8 mouse cellular contexts compared by ENCODE assay signal in the genomic region with DNA sequence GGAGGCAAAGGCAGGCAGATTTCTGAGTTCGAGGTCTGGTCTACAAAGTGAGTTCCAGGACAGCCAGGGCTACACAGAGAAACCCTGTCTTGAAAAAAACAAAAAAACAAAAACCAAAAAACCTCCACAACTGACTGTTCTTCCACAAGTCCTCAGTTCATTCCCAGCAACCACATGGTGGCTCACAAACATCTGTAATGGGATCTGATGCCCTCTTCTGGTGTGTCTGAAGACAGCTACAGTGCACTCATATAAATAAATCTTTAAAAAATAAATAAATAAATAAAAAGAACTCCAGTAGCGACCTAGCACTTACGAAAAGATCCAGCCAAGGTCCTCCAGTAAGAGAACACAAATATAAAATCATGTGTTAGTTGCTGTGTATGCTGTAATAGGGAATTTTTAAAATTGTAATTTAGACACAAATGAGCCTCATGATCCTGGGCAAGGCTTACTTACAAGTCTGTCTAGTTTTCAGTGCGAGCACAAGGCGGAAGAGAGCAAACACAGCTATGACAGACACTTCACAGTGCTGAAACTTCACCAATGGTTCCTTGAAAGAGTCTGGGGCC. TPM values are rescaled to one million over a fixed set of nuclear protein-coding genes. Genes with fewer than 3 reads are reported as not detected.
A peak's percentile ranks its signal among the peaks of the same experiment; 100 is the strongest.
DNase-seq lines count a peak whose midpoint lies in the region; ATAC-seq and TF ChIP-seq lines count a peak whose summit lies in the region.

No protein-coding gene starts in this region.

- no peaks in the 10 kb centered on the region for H3K9me3 ChIP-seq in heart, embryonic 12.5 days (replicated peaks)
- no peaks in the 10 kb centered on the region for H3K9me3 ChIP-seq in ES-Bruce4 (replicated peaks; ENCODE audit: control insufficient read depth, insufficient read depth, low read length, poor library complexity, severe bottlenecking)
- no peaks in the 10 kb centered on the region for H3K9me3 ChIP-seq in forebrain, embryonic 16.5 days (ENCODE audit: control insufficient read depth, low read length)

- no peak for DNase-seq in heart, postnatal 10 days
- DNase-seq in spleen, adult 12 weeks (ENCODE audit: low spot score), result no peak
- no peak for DNase-seq in T-cell, adult 2 months (ENCODE audit: low spot score)

- H3K9ac ChIP-seq in heart, embryonic 12.5 days, result peak overlapping the region; percentile 86
- peak overlapping the region; percentile 92 for H3K9ac ChIP-seq in ES-Bruce4 (ENCODE audit: low read depth, poor library complexity, severe bottlenecking)
- H3K9ac ChIP-seq in forebrain, embryonic 16.5 days (replicated peaks; ENCODE audit: low read depth, low read length), result peak overlapping the region; percentile 80

- no peak for TF ChIP-seq POLR2A in ES-Bruce4 (IDR thresholded peaks at IDR 0.05; ENCODE audit: insufficient read depth, low read length)

- peak overlapping the region; percentile 92 for H3K4me3 ChIP-seq in heart, embryonic 12.5 days
- H3K4me3 ChIP-seq in ES-Bruce4 (ENCODE audit: low read depth, low read length) (peak overlapping the region; percentile 77), macrophage (ENCODE audit: inconsistent target) (peak overlapping the region; percentile 77)
- H3K4me3 ChIP-seq in forebrain, embryonic 16.5 days (replicated peaks; ENCODE audit: low read length), result peak overlapping the region; percentile 94

- WGBS in heart, embryonic 12.5 days, result 36% methylated on average over 5 of the region's 5 CpGs
- WGBS in forebrain, embryonic 16.5 days, result 38% methylated on average over 5 of the region's 5 CpGs
- WGBS in macrophage (ENCODE audit: missing documents), result 43% methylated on average over 5 of the region's 5 CpGs

- H3K79me2 ChIP-seq in macrophage (ENCODE audit: inconsistent target), result peaks cover 52% of the 10 kb centered on the region

- H3K27ac ChIP-seq in heart, embryonic 12.5 days (ENCODE audit: poor library complexity, severe bottlenecking), result peak overlapping the region; percentile 98
- H3K27ac ChIP-seq in ES-Bruce4 (ENCODE audit: insufficient read depth, low read length), result no peak overlapping the region
- H3K27ac ChIP-seq in forebrain, embryonic 16.5 days (ENCODE audit: low read length), result peak overlapping the region; percentile 99
- H3K27ac ChIP-seq in macrophage, result peak overlapping the region; percentile 46

- intact Hi-C loops in heart, postnatal 10 days (cut with DNase I), result loop anchor here (2.0 to 5.0 kb wide), 2 partner anchors 20 to 262 kb away; no protein-coding TSS in a partner anchor

- no peaks in the 10 kb centered on the region; the same call in 1 of the 2 replicates for H3K4me1 ChIP-seq in heart, embryonic 12.5 days (replicated peaks)
- no peaks in the 10 kb centered on the region for H3K4me1 ChIP-seq in ES-Bruce4 (ENCODE audit: control insufficient read depth, insufficient read depth, low read length)
- peaks cover 3% of the 10 kb centered on the region for H3K4me1 ChIP-seq in forebrain, embryonic 16.5 days (replicated peaks; ENCODE audit: control insufficient read depth, insufficient read depth, low read length)

- peaks cover 24% of the 10 kb centered on the region for H3K36me3 ChIP-seq in heart, embryonic 12.5 days
- H3K36me3 ChIP-seq in ES-Bruce4 (ENCODE audit: control insufficient read depth, insufficient read depth, low read length, poor library complexity, severe bottlenecking) (peaks cover 14% of the 10 kb centered on the region), macrophage (ENCODE audit: inconsistent target) (peaks cover 22% of the 10 kb centered on the region)
- peaks cover 16% of the 10 kb centered on the region for H3K36me3 ChIP-seq in forebrain, embryonic 16.5 days (ENCODE audit: control insufficient read depth, insufficient read depth)

- H3K27me3 ChIP-seq in heart, embryonic 12.5 days (replicated peaks), result no peaks in the 10 kb centered on the region
- H3K27me3 ChIP-seq in ES-Bruce4 (ENCODE audit: control insufficient read depth, insufficient read depth, low read length, poor library complexity, severe bottlenecking), result no peaks in the 10 kb centered on the region
- no peaks in the 10 kb centered on the region for H3K27me3 ChIP-seq in forebrain, embryonic 16.5 days (replicated peaks; ENCODE audit: control insufficient read depth, insufficient read depth, low read length)

- no peak for TF ChIP-seq EP300 in ES-Bruce4 (IDR thresholded peaks at IDR 0.05; ENCODE audit: insufficient read depth, low read depth, low read length)

- TF ChIP-seq CTCF in ES-Bruce4 (IDR thresholded peaks at IDR 0.05; ENCODE audit: low read depth, low read length), result no peak

- H3K4me2 ChIP-seq in heart, embryonic 12.5 days, result peak overlapping the region; percentile 81
- peak overlapping the region; percentile 77 for H3K4me2 ChIP-seq in forebrain, embryonic 16.5 days (ENCODE audit: low read length)

- ATAC-seq in heart, embryonic 12.5 days (ENCODE audit: insufficient number of reproducible peaks, low FRiP score), result no peak
- ATAC-seq in forebrain, embryonic 16.5 days, result peak; percentile 13; the same call in 1 of the 2 replicates
- ATAC-seq in cerebellum, adult (ENCODE audit: insufficient number of reproducible peaks, low FRiP score, low TSS enrichment), result no peak

RNA-seq across cellular contexts. Expression of gene Rpf1, which starts 0.9 kb away (rescaled TPM):
- polyA plus RNA-seq in heart, embryonic 12.5 days (2016; fragmentation: Nextera tagmentation; extraction: Ambion mirVana), result 41.2 and 45.6 TPM in 2 replicates
- total RNA-seq in heart, postnatal 10 days (2021), result 10 to 100 TPM; 16.4 to 16.7 TPM
- polyA plus RNA-seq in ES-Bruce4 (2011; ENCODE audit: insufficient read depth, insufficient read length, low read depth, missing spikeins), result 79.2 and 79.8 TPM in 2 replicates
- 47.0 and 58.0 TPM in 2 replicates for polyA plus RNA-seq in forebrain, embryonic 16.5 days (2015; fragmentation: Nextera tagmentation; extraction: Ambion mirVana)
- total RNA-seq in macrophage (2018; cell fraction: chromatin; rRNA removed), result 10 to 100 TPM; 16.5 to 46.2 (median 27.2) TPM
- total RNA-seq in macrophage (2018; cell fraction: cytosol; rRNA removed), result 10 to 100 TPM; 17.0 to 30.6 (median 23.2) TPM
- total RNA-seq in macrophage (2018; cell fraction: nucleus; rRNA removed), result 10 to 100 TPM; 10.4 to 34.5 (median 19.1) TPM
- 29.4 to 58.0 TPM (median 35.8 TPM) in 3 replicates for polyA plus RNA-seq in macrophage (2018)

RNA-seq across cellular contexts. Expression of gene Gng5, which starts 20.7 kb away (rescaled TPM):
- polyA plus RNA-seq in heart, embryonic 12.5 days (2016; fragmentation: Nextera tagmentation; extraction: Ambion mirVana), result 1,598 and 1,697 TPM in 2 replicates
- 100 to 1,000 TPM; 249 to 286 TPM for total RNA-seq in heart, postnatal 10 days (2021)
- polyA plus RNA-seq in ES-Bruce4 (2011; ENCODE audit: insufficient read depth, insufficient read length, low read depth, missing spikeins), result 296 and 330 TPM in 2 replicates
- polyA plus RNA-seq in forebrain, embryonic 16.5 days (2015; fragmentation: Nextera tagmentation; extraction: Ambion mirVana), result 318 and 371 TPM in 2 replicates
- 10 to 100 TPM; 18.5 to 59.6 (median 37.4) TPM for total RNA-seq in macrophage (2018; cell fraction: chromatin; rRNA removed)
- 100 to 1,000 TPM; 368 to 688 (median 489) TPM for total RNA-seq in macrophage (2018; cell fraction: cytosol; rRNA removed)
- total RNA-seq in macrophage (2018; cell fraction: nucleus; rRNA removed), result 100 to 1,000 TPM in 11 of 26 experiments, 10 to 100 TPM in 15; 27.6 to 151 (median 92.5) TPM
- 567 to 673 TPM (median 599 TPM) in 3 replicates for polyA plus RNA-seq in macrophage (2018)

RNA-seq across cellular contexts. Expression of gene Spata1, which starts 20.8 kb away (rescaled TPM):
- 4.9 and 7.5 TPM in 2 replicates for polyA plus RNA-seq in heart, embryonic 12.5 days (2016; fragmentation: Nextera tagmentation; extraction: Ambion mirVana)
- total RNA-seq in heart, postnatal 10 days (2021), result 1 to 10 TPM; 2.3 to 3.6 TPM
- polyA plus RNA-seq in ES-Bruce4 (2011; ENCODE audit: insufficient read depth, insufficient read length, low read depth, missing spikeins) (6.5 and 7.5 TPM in 2 replicates), macrophage (2018) (1.1 to 3.2 TPM (median 2.2 TPM) in 3 replicates)
- 4.0 and 7.4 TPM in 2 replicates for polyA plus RNA-seq in forebrain, embryonic 16.5 days (2015; fragmentation: Nextera tagmentation; extraction: Ambion mirVana)
- 10 to 100 TPM in 24 of 26 experiments, 1 to 10 TPM in 2; 5.7 to 28.7 (median 19.3) TPM for total RNA-seq in macrophage (2018; cell fraction: chromatin; rRNA removed)
- total RNA-seq in macrophage (2018; cell fraction: cytosol; rRNA removed), result 1 to 10 TPM in 19 of 26 experiments, under 1 TPM in 7; 0.73 to 3.3 (median 1.4) TPM
- 10 to 100 TPM in 16 of 26 experiments, 1 to 10 TPM in 10; 4.9 to 23.8 (median 12.4) TPM for total RNA-seq in macrophage (2018; cell fraction: nucleus; rRNA removed)

RNA-seq across cellular contexts. Expression of gene Uox, which starts 49.9 kb away (rescaled TPM):
- 0.08 TPM in 1 of 2 replicates, not detected in the other for polyA plus RNA-seq in heart, embryonic 12.5 days (2016; fragmentation: Nextera tagmentation; extraction: Ambion mirVana)
- total RNA-seq in heart, postnatal 10 days (2021), result not detected
- not detected in 2 replicates for polyA plus RNA-seq in ES-Bruce4 (2011; ENCODE audit: insufficient read depth, insufficient read length, low read depth, missing spikeins)
- not detected in 2 replicates for polyA plus RNA-seq in forebrain, embryonic 16.5 days (2015; fragmentation: Nextera tagmentation; extraction: Ambion mirVana)
- total RNA-seq in macrophage (2018; cell fraction: chromatin; rRNA removed), result not detected
- not detected for total RNA-seq in macrophage (2018; cell fraction: cytosol; rRNA removed)
- total RNA-seq in macrophage (2018; cell fraction: nucleus; rRNA removed), result not detected
- not detected in 3 replicates for polyA plus RNA-seq in macrophage (2018)
